Mouse (Mus musculus): Measurements from ENCODE around the gene Psmd13.

DNA sequence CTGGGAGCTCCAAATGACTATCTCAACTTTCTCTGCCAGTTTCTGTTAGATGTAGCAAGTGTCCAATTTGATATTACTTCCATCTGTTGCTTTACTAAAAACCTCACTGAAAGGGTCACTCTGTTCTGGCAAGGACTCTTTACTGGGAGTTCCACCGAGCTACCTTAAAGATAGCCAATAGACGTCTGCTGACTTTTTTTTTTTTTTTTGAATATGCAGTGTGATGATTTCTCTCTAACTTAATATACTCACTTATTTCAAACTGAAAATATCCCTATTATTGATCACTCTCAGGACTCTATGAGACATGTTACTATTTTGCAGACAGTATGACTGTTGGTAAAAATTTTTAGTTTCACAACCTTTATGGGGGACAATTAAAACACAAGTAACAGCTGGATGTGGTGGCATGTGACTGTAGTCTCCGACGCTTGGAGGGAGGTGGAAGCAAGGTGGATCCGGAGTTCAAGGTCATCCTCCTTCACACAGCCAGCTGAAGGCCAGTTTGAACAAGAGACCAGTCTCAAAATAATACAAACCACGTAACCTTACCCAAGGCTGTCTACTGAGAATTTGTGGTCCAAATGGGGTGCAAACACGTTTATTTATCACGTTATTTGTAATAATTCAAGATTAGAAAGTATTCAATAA lies 778 bp upstream of the Psmd13 start:
- TF ChIP-seq EP300 (IDR thresholded peaks at IDR 0.05; ENCODE audit: low read depth) (no peak), CTCF (IDR thresholded peaks at IDR 0.05; ENCODE audit: low read depth) (no peak)

Data from liver, postnatal 0 days (tissue).